Mouse (Mus musculus): Measurements from ENCODE around the gene Ube2m. TPM values are rescaled to one million over a fixed set of nuclear protein-coding genes. Genes with fewer than 3 reads are reported as not detected.

The Ube2m gene
- total and polyA plus RNA-seq, 3 experiments = 134 to 272 (median 244) TPM

GRCm38 (mm10) chr7:13006011-13006410, 32.1 kb downstream of the Ube2m start:
- no peak overlapping the region for H3K4me2 ChIP-seq (ENCODE audit: insufficient read depth, low read depth, poor library complexity, severe bottlenecking)
- in situ Hi-C loops (cut with MboI; ENCODE audit: low pct_ligation_motif_present, low pct_unique_long_range_greater_than_20kb, low sequenced_read_pairs) (loop anchor here (5.0 to 25.0 kb wide), 4 partner anchors 36 to 519 kb away; partner anchors contain the start of gene Zfp606), dilution Hi-C loops (cut with MboI; ENCODE audit: extremely low pct_ligation_motif_present, extremely low pct_unique_long_range_greater_than_20kb, low sequenced_read_pairs) (no loop called here)
- 0 out of 2 replicates have a peak, but pooled peaks cover 3% of the 10 kb centered on the region for H3K79me2 ChIP-seq (replicated peaks; ENCODE audit: control insufficient read depth, extremely low read depth, insufficient read depth, poor library complexity, severe bottlenecking)
- H3K4me1 ChIP-seq (ENCODE audit: control insufficient read depth in 1 of 2, insufficient read depth in 2 of 2) = peaks cover 8 to 14% of the 10 kb centered on the region in 2 experiments; a peak in 2 of 4 replicates
- no peak overlapping the region for H3K9ac ChIP-seq (ENCODE audit: insufficient read depth, low read depth)
- H3K9me3 ChIP-seq (replicated peaks; ENCODE audit: low read length) = no peaks in the 10 kb centered on the region
- no peak for TF ChIP-seq CHD1 (IDR thresholded peaks at IDR 0.05; ENCODE audit: low read depth, low read length)
- no peak for TF ChIP-seq JUN (IDR thresholded peaks at IDR 0.05; ENCODE audit: insufficient read depth, low read depth, low read length)
- TF ChIP-seq BHLHE40 (IDR thresholded peaks at IDR 0.05; ENCODE audit: low read depth, low read length) = no peak
- no peak for TF ChIP-seq SMC3 (IDR thresholded peaks at IDR 0.05; ENCODE audit: low read depth, low read length)
- TF ChIP-seq NRF1 (IDR thresholded peaks at IDR 0.05; ENCODE audit: low read depth, low read length) = no peak
- no peak for TF ChIP-seq GABPA (IDR thresholded peaks at IDR 0.05; ENCODE audit: insufficient replicate concordance, low read depth, low read length)
- TF ChIP-seq UBTF (IDR thresholded peaks at IDR 0.05; ENCODE audit: low read depth, low read length) = no peak
- TF ChIP-seq E2F4 (IDR thresholded peaks at IDR 0.05; ENCODE audit: insufficient replicate concordance, low read depth, low read length) = no peak
- no peak for TF ChIP-seq POLR2AphosphoS2 (IDR thresholded peaks at IDR 0.05; ENCODE audit: low read depth, low read length)
- no peak for TF ChIP-seq MXI1 (IDR thresholded peaks at IDR 0.05; ENCODE audit: low read depth, low read length)
- TF ChIP-seq ETS1 (conservative IDR thresholded peaks at IDR 0.05; ENCODE audit: low read depth, low read length) = no peak
- no peak for DNase-seq (ENCODE audit: extremely low read depth)
- peaks cover 25 to 39% of the 10 kb centered on the region in 2 experiments for H3K36me3 ChIP-seq (replicated peaks in 1 of 2; ENCODE audit: control insufficient read depth in 1 of 2, insufficient read depth in 1 of 2, low read length in 1 of 2)
- no peaks in the 10 kb centered on the region for H3K27me3 ChIP-seq (replicated peaks)
- no peak overlapping the region for H3K4me3 ChIP-seq (replicated peaks in 1 of 3; ENCODE audit: low read depth in 2 of 3, low read length in 2 of 3, poor library complexity in 1 of 3)
- no peak overlapping the region for H3K27ac ChIP-seq (ENCODE audit: insufficient read depth, low read depth)

DNA sequence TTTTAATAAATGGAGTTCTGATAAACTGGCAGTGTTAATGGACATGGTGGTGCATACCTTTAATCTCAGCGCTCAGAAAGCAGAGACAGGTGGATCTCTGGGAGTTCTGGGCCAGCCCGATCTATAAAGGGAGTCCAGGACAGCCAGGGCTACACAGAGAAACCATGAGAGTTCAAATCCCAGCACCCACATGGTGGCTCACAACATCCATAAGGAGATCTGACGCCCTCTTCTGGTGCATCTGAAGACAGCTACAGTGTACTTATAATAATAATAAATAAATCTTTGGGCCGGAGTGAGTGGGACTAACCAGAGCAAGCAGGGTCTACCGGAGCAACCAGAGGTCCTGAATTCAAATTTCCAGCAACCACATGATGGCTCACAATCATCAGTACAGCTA, 34.7 kb downstream of the Ube2m start:
- no peaks in the 10 kb centered on the region for H3K27me3 ChIP-seq (replicated peaks)
- TF ChIP-seq NRF1 (IDR thresholded peaks at IDR 0.05; ENCODE audit: low read depth, low read length) = no peak
- TF ChIP-seq CHD2 (IDR thresholded peaks at IDR 0.05; ENCODE audit: low read length) = no peak
- TF ChIP-seq CTCF (conservative IDR thresholded peaks at IDR 0.05 in 1 of 2, IDR thresholded peaks at IDR 0.05 in 1 of 2; ENCODE audit: low read depth in 2 of 2, low read length in 2 of 2) = peak in 1 of 2 experiments; percentile 9; a peak in 1 of 4 replicates
- TF ChIP-seq E2F4 (IDR thresholded peaks at IDR 0.05; ENCODE audit: insufficient replicate concordance, low read depth, low read length) = no peak
- TF ChIP-seq RCOR1 (conservative IDR thresholded peaks at IDR 0.05; ENCODE audit: low read depth, low read length) = no peak
- TF ChIP-seq RAD21 (IDR thresholded peaks at IDR 0.05; ENCODE audit: low read depth, low read length) = no peak; the same call in 1 of the 2 replicates

More for the DNA sequence above, 34.7 kb downstream of the Ube2m start:
- H3K4me2 ChIP-seq (ENCODE audit: insufficient read depth, low read depth, poor library complexity, severe bottlenecking) = no peak overlapping the region
- dilution Hi-C loops (cut with MboI; ENCODE audit: extremely low pct_ligation_motif_present, extremely low pct_unique_long_range_greater_than_20kb, low sequenced_read_pairs) = no loop called here
- H3K36me3 ChIP-seq (replicated peaks in 1 of 2; ENCODE audit: control insufficient read depth in 1 of 2, insufficient read depth in 1 of 2, low read length in 1 of 2) = peaks cover 25 to 39% of the 10 kb centered on the region in 2 experiments
- H3K79me2 ChIP-seq (replicated peaks; ENCODE audit: control insufficient read depth, extremely low read depth, insufficient read depth, poor library complexity, severe bottlenecking) = no peaks in the 10 kb centered on the region
- peaks cover under 1 to 4% of the 10 kb centered on the region in 2 experiments; a peak in 2 of 4 replicates for H3K4me1 ChIP-seq (ENCODE audit: control insufficient read depth in 1 of 2, insufficient read depth in 2 of 2)
- no peak overlapping the region for H3K9ac ChIP-seq (ENCODE audit: insufficient read depth, low read depth)
- no peaks in the 10 kb centered on the region for H3K9me3 ChIP-seq (replicated peaks; ENCODE audit: low read length)
- in situ Hi-C loops (cut with MboI; ENCODE audit: low pct_ligation_motif_present, low pct_unique_long_range_greater_than_20kb, low sequenced_read_pairs) = loop anchor here (10.0 to 25.0 kb wide), 2 partner anchors 389 to 516 kb away; partner anchors contain the start of gene Zfp606
- DNase-seq (ENCODE audit: extremely low read depth) = no peak
- H3K27ac ChIP-seq (ENCODE audit: insufficient read depth, low read depth) = no peak overlapping the region
- no peak overlapping the region for H3K4me3 ChIP-seq (replicated peaks in 1 of 3; ENCODE audit: low read depth in 2 of 3, low read length in 2 of 3, poor library complexity in 1 of 3)

Data from CH12.LX (cell line).